Mouse (Mus musculus): ENCODE results near the gene Gjc3. TPM values are rescaled to one million over a fixed set of nuclear protein-coding genes. Genes with fewer than 3 reads are reported as not detected.

The Gjc3 gene
- polyA plus RNA-seq (2021; fragmentation: Nextera tagmentation), result 13.0 and 14.2 TPM in 2 replicates
- long read RNA-seq, experiment 1, full-length matches to known transcripts, result 22 of 27 reads
- long read RNA-seq, experiment 1, partial matches to known transcripts, result 3 of 27 reads
- long read RNA-seq, experiment 1, other reads (novel, unspliced or antisense), result 2 of 27 reads
- long read RNA-seq, experiment 2, full-length matches to known transcripts, result 28 of 31 reads
- long read RNA-seq, experiment 2, partial matches to known transcripts, result 0 of 31 reads
- long read RNA-seq, experiment 2, other reads (novel, unspliced or antisense), result 3 of 31 reads

GRCm38 (mm10) chr5:137962945-137963344 lies at the start of gene Gjc3:
Gjc3 (minus strand) TSS chr5:137963098.

GRCm38 (mm10) chr5:137981300-137981699 lies 18.4 kb upstream of the Gjc3 start, which contains the start of gene Azgp1:
Azgp1 (plus strand) TSS chr5:137981520.

DNA sequence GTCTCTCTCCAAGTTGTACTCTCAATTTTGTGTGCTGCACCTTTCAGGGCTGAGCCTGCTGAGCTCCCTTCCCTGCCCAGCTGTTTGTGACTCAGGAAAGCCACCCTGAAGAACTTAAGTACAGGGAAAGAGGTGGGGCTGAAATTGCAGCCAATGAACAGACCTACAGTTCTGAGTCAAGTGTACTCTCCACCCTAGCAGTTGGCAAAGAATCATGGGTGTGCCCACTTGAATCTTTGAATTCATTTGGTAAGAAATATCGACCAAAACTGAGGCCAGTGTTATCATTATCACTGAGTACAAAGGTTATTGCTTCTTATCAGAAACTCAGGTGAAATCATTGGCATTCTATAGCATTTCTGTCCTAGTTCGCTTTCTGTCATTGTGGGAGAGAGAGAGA lies 41.4 kb downstream of the Gjc3 start, which contains the start of gene Cyp3a13:
Cyp3a13 (minus strand) TSS at position 88 of the 400 bp plus-strand sequence.

Other genes starting within 250 kb of the Gjc3 start
- gene Nyap1, start 221.5 kb downstream of the Gjc3 start, polyA plus RNA-seq (2021; fragmentation: Nextera tagmentation), result 1.1 and 1.4 TPM in 2 replicates
- 452 and 506 TPM in 2 replicates for gene Tsc22d4, start 217.4 kb downstream of the Gjc3 start, polyA plus RNA-seq (2021; fragmentation: Nextera tagmentation)
- 31.0 and 33.0 TPM in 2 replicates for gene Ppp1r35, start 184.2 kb downstream of the Gjc3 start, polyA plus RNA-seq (2021; fragmentation: Nextera tagmentation)
- gene Mepce, start 175.4 kb downstream of the Gjc3 start, polyA plus RNA-seq (2021; fragmentation: Nextera tagmentation), result 11.8 and 12.1 TPM in 2 replicates
- gene Zcwpw1, start 175.3 kb downstream of the Gjc3 start, polyA plus RNA-seq (2021; fragmentation: Nextera tagmentation), result 3.1 and 3.5 TPM in 2 replicates
- 0.84 and 1.5 TPM in 2 replicates for gene Pilra, start 126.8 kb downstream of the Gjc3 start, polyA plus RNA-seq (2021; fragmentation: Nextera tagmentation)
- not detected in 2 replicates for gene Pilrb1, start 105.0 kb downstream of the Gjc3 start, polyA plus RNA-seq (2021; fragmentation: Nextera tagmentation)
- gene Pilrb2, start 91.3 kb downstream of the Gjc3 start, polyA plus RNA-seq (2021; fragmentation: Nextera tagmentation), result not detected in 2 replicates
- gene Cyp3a13, start 41.5 kb downstream of the Gjc3 start, polyA plus RNA-seq (2021; fragmentation: Nextera tagmentation), result not detected in 2 replicates
- gene Azgp1, start 18.4 kb upstream of the Gjc3 start, polyA plus RNA-seq (2021; fragmentation: Nextera tagmentation), result not detected in 2 replicates
- not detected in 2 replicates for gene Smok3a, start 58.2 kb upstream of the Gjc3 start, polyA plus RNA-seq (2021; fragmentation: Nextera tagmentation)
- not detected in 2 replicates for gene Smok3b, start 58.3 kb upstream of the Gjc3 start, polyA plus RNA-seq (2021; fragmentation: Nextera tagmentation)
- gene Smok3c, start 90.1 kb upstream of the Gjc3 start, polyA plus RNA-seq (2021; fragmentation: Nextera tagmentation), result not detected in 2 replicates
- gene Zkscan1, start 122.0 kb upstream of the Gjc3 start, polyA plus RNA-seq (2021; fragmentation: Nextera tagmentation), result 8.0 and 10.7 TPM in 2 replicates
- gene Zscan21, start 153.8 kb upstream of the Gjc3 start, polyA plus RNA-seq (2021; fragmentation: Nextera tagmentation), result 14.1 and 14.6 TPM in 2 replicates
- 4.0 and 6.4 TPM in 2 replicates for gene Zfp113, start 192.6 kb upstream of the Gjc3 start, polyA plus RNA-seq (2021; fragmentation: Nextera tagmentation)
- 330 and 333 TPM in 2 replicates for gene Cops6, start 198.0 kb upstream of the Gjc3 start, polyA plus RNA-seq (2021; fragmentation: Nextera tagmentation)
- gene Ap4m1, start 208.9 kb upstream of the Gjc3 start, polyA plus RNA-seq (2021; fragmentation: Nextera tagmentation), result 3.9 and 4.3 TPM in 2 replicates
- gene Mcm7, start 209.3 kb upstream of the Gjc3 start, polyA plus RNA-seq (2021; fragmentation: Nextera tagmentation), result 8.4 and 9.6 TPM in 2 replicates
- gene Taf6, start 224.4 kb upstream of the Gjc3 start, polyA plus RNA-seq (2021; fragmentation: Nextera tagmentation), result 48.3 and 55.9 TPM in 2 replicates
- gene Cnpy4, start 224.4 kb upstream of the Gjc3 start, polyA plus RNA-seq (2021; fragmentation: Nextera tagmentation), result 12.6 and 20.8 TPM in 2 replicates
- 5.3 and 7.4 TPM in 2 replicates for gene Mblac1, start 231.2 kb upstream of the Gjc3 start, polyA plus RNA-seq (2021; fragmentation: Nextera tagmentation)